Comparison of ENCODE assay signal across 9 mouse cellular contexts in genomic region chr9:50800985-50801384, GRCm38 (mm10). TPM values are rescaled to one million over a fixed set of nuclear protein-coding genes. Genes with fewer than 3 reads are reported as not detected.
DNase-seq lines count a peak whose midpoint lies in the region; ATAC-seq and TF ChIP-seq lines count a peak whose summit lies in the region.
"Had no signal": no experiment of that assay in that cellular context is flagged by ENCODE, and none has a peak within 500 bp of the region (broad histone marks: within the 10 kb centered on the region; RNA-seq: fewer than 3 reads in every experiment).

No protein-coding gene starts in this region.

- no peaks in the 10 kb centered on the region for H3K27me3 ChIP-seq in forebrain, embryonic 13.5 days
- H3K27me3 ChIP-seq in forebrain, embryonic 16.5 days (replicated peaks; ENCODE audit: control insufficient read depth, insufficient read depth, low read length): no peaks in the 10 kb centered on the region
- no peaks in the 10 kb centered on the region for H3K27me3 ChIP-seq in midbrain, embryonic 16.5 days (ENCODE audit: control insufficient read depth, insufficient read depth, low read depth, low read length)
- H3K27me3 ChIP-seq: limb, embryonic 12.5 days had no signal

- peak; percentile 51; the same call in 1 of the 2 replicates for ATAC-seq in forebrain, embryonic 13.5 days
- ATAC-seq in forebrain, embryonic 16.5 days: no peak
- ATAC-seq in midbrain, embryonic 16.5 days: no peak

- no peak overlapping the region for H3K27ac ChIP-seq in forebrain, embryonic 13.5 days
- H3K27ac ChIP-seq in forebrain, embryonic 16.5 days (ENCODE audit: low read length): no peak overlapping the region
- H3K27ac ChIP-seq in embryonic fibroblast, embryonic 13.5 days (ENCODE audit: insufficient read depth, low read length): no peak overlapping the region
- no peak overlapping the region for H3K27ac ChIP-seq in midbrain, embryonic 16.5 days (ENCODE audit: low read length)
- H3K27ac ChIP-seq: limb, embryonic 12.5 days had no signal

- peaks cover 71% of the 10 kb centered on the region for H3K36me3 ChIP-seq in forebrain, embryonic 13.5 days (ENCODE audit: poor library complexity, severe bottlenecking)
- H3K36me3 ChIP-seq in forebrain, embryonic 16.5 days (ENCODE audit: control insufficient read depth, insufficient read depth): peaks cover 9% of the 10 kb centered on the region; the same call in 1 of the 2 replicates
- H3K36me3 ChIP-seq in midbrain, embryonic 16.5 days (ENCODE audit: control insufficient read depth, insufficient read depth, low read length): peaks cover 25% of the 10 kb centered on the region

- H3K9me3 ChIP-seq in forebrain, embryonic 13.5 days (replicated peaks): no peaks in the 10 kb centered on the region
- H3K9me3 ChIP-seq in forebrain, embryonic 16.5 days (ENCODE audit: control insufficient read depth, low read length): no peaks in the 10 kb centered on the region
- H3K9me3 ChIP-seq in midbrain, embryonic 16.5 days (replicated peaks; ENCODE audit: control insufficient read depth, low read length, poor library complexity, severe bottlenecking): no peaks in the 10 kb centered on the region
- H3K9me3 ChIP-seq: limb, embryonic 12.5 days had no signal

- DNase-seq in 3T3-L1 (ENCODE audit: low read depth, low spot score): peak; percentile 66
- peak; percentile 47 for DNase-seq in T-cell, adult 2 months (ENCODE audit: low spot score)
- DNase-seq in layer of hippocampus, adult 9-11 months: peak; percentile 26
- peak; percentile 54 for DNase-seq in mesoderm, embryonic 11.5 days (ENCODE audit: low read depth, low spot score)

- no peak overlapping the region for H3K9ac ChIP-seq in forebrain, embryonic 13.5 days
- no peak overlapping the region for H3K9ac ChIP-seq in forebrain, embryonic 16.5 days (replicated peaks; ENCODE audit: low read depth, low read length)
- H3K9ac ChIP-seq in midbrain, embryonic 16.5 days (ENCODE audit: low read depth, low read length): no peak overlapping the region
- H3K9ac ChIP-seq: limb, embryonic 12.5 days had no signal

- WGBS in forebrain, embryonic 13.5 days: 73% methylated on average over 2 of the region's 2 CpGs
- 65% methylated on average over 2 of the region's 2 CpGs for WGBS in forebrain, embryonic 16.5 days
- 62% methylated on average over 2 of the region's 2 CpGs for WGBS in midbrain, embryonic 16.5 days

- no peak overlapping the region for H3K4me2 ChIP-seq in forebrain, embryonic 13.5 days
- H3K4me2 ChIP-seq in forebrain, embryonic 16.5 days (ENCODE audit: low read length): no peak overlapping the region
- no peak overlapping the region for H3K4me2 ChIP-seq in midbrain, embryonic 16.5 days (ENCODE audit: low read length)
- H3K4me2 ChIP-seq: limb, embryonic 12.5 days had no signal

- no peak for TF ChIP-seq POLR2A in embryonic fibroblast, embryonic 13.5 days (IDR thresholded peaks at IDR 0.05; ENCODE audit: low read depth, low read length)

- H3K4me3 ChIP-seq in forebrain, embryonic 13.5 days: no peak overlapping the region
- H3K4me3 ChIP-seq in forebrain, embryonic 16.5 days (replicated peaks; ENCODE audit: low read length): no peak overlapping the region
- H3K4me3 ChIP-seq in embryonic fibroblast, embryonic 13.5 days (ENCODE audit: insufficient read depth, low read length): no peak overlapping the region
- no peak overlapping the region for H3K4me3 ChIP-seq in midbrain, embryonic 16.5 days (ENCODE audit: low read depth, low read length)
- H3K4me3 ChIP-seq: limb, embryonic 12.5 days had no signal

- peak; percentile 69; the same call in 1 of the 2 replicates for TF ChIP-seq CTCF in embryonic fibroblast, embryonic 13.5 days (IDR thresholded peaks at IDR 0.05; ENCODE audit: borderline replicate concordance, insufficient read depth, low read length)

- no peaks in the 10 kb centered on the region for H3K4me1 ChIP-seq in forebrain, embryonic 13.5 days
- H3K4me1 ChIP-seq in forebrain, embryonic 16.5 days (replicated peaks; ENCODE audit: control insufficient read depth, insufficient read depth, low read length): no peaks in the 10 kb centered on the region
- H3K4me1 ChIP-seq in embryonic fibroblast, embryonic 13.5 days (ENCODE audit: control insufficient read depth, insufficient read depth, low read length): no peaks in the 10 kb centered on the region
- no peaks in the 10 kb centered on the region for H3K4me1 ChIP-seq in midbrain, embryonic 16.5 days (ENCODE audit: control insufficient read depth, insufficient read depth, low read length)
- H3K4me1 ChIP-seq: limb, embryonic 12.5 days had no signal

RNA-seq across cellular contexts. Expression of gene 1110032A03Rik, which starts 25.7 kb away (rescaled TPM):
- polyA plus RNA-seq in forebrain, embryonic 13.5 days (2015; fragmentation: Nextera tagmentation; extraction: Ambion mirVana): 44.2 and 47.1 TPM in 2 replicates
- polyA plus RNA-seq in forebrain, embryonic 16.5 days (2015; fragmentation: Nextera tagmentation; extraction: Ambion mirVana): 52.5 and 56.1 TPM in 2 replicates
- 21.3 and 27.1 TPM in 2 replicates for polyA plus RNA-seq in embryonic fibroblast, embryonic 13.5 days (2011; ENCODE audit: insufficient read length, low read depth, missing spikeins)
- 46.7 and 56.0 TPM in 2 replicates for polyA plus RNA-seq in midbrain, embryonic 16.5 days (2015; fragmentation: Nextera tagmentation; extraction: Ambion mirVana)

RNA-seq across cellular contexts. Expression of gene Alg9, which starts 26.2 kb away (rescaled TPM):
- 33.5 and 38.4 TPM in 2 replicates for polyA plus RNA-seq in forebrain, embryonic 13.5 days (2015; fragmentation: Nextera tagmentation; extraction: Ambion mirVana)
- polyA plus RNA-seq in forebrain, embryonic 16.5 days (2015; fragmentation: Nextera tagmentation; extraction: Ambion mirVana): 51.0 and 54.1 TPM in 2 replicates
- polyA plus RNA-seq in embryonic fibroblast, embryonic 13.5 days (2011; ENCODE audit: insufficient read length, low read depth, missing spikeins): 22.8 and 24.1 TPM in 2 replicates
- 57.2 and 61.5 TPM in 2 replicates for polyA plus RNA-seq in midbrain, embryonic 16.5 days (2015; fragmentation: Nextera tagmentation; extraction: Ambion mirVana)

RNA-seq across cellular contexts. Expression of gene Fdxacb1, which starts 32.9 kb away (rescaled TPM):
- 10.9 and 12.3 TPM in 2 replicates for polyA plus RNA-seq in forebrain, embryonic 13.5 days (2015; fragmentation: Nextera tagmentation; extraction: Ambion mirVana)
- 12.0 and 13.3 TPM in 2 replicates for polyA plus RNA-seq in forebrain, embryonic 16.5 days (2015; fragmentation: Nextera tagmentation; extraction: Ambion mirVana)
- 7.2 and 9.3 TPM in 2 replicates for polyA plus RNA-seq in embryonic fibroblast, embryonic 13.5 days (2011; ENCODE audit: insufficient read length, low read depth, missing spikeins)
- polyA plus RNA-seq in midbrain, embryonic 16.5 days (2015; fragmentation: Nextera tagmentation; extraction: Ambion mirVana): 10.7 and 11.7 TPM in 2 replicates

RNA-seq across cellular contexts. Expression of gene Ppp2r1b, which starts 44.1 kb away (rescaled TPM):
- 86.3 and 89.7 TPM in 2 replicates for polyA plus RNA-seq in forebrain, embryonic 13.5 days (2015; fragmentation: Nextera tagmentation; extraction: Ambion mirVana)
- polyA plus RNA-seq in forebrain, embryonic 16.5 days (2015; fragmentation: Nextera tagmentation; extraction: Ambion mirVana): 86.4 and 104 TPM in 2 replicates
- polyA plus RNA-seq in embryonic fibroblast, embryonic 13.5 days (2011; ENCODE audit: insufficient read length, low read depth, missing spikeins): 32.0 and 33.9 TPM in 2 replicates
- polyA plus RNA-seq in midbrain, embryonic 16.5 days (2015; fragmentation: Nextera tagmentation; extraction: Ambion mirVana): 38.8 and 42.7 TPM in 2 replicates

RNA-seq across cellular contexts. Expression of gene Hspb2, which starts 48.8 kb away (rescaled TPM):
- polyA plus RNA-seq in forebrain, embryonic 13.5 days (2015; fragmentation: Nextera tagmentation; extraction: Ambion mirVana): not detected in 2 replicates
- 0.81 and 0.96 TPM in 2 replicates for polyA plus RNA-seq in forebrain, embryonic 16.5 days (2015; fragmentation: Nextera tagmentation; extraction: Ambion mirVana)
- polyA plus RNA-seq in embryonic fibroblast, embryonic 13.5 days (2011; ENCODE audit: insufficient read length, low read depth, missing spikeins): 1.6 and 3.8 TPM in 2 replicates
- polyA plus RNA-seq in midbrain, embryonic 16.5 days (2015; fragmentation: Nextera tagmentation; extraction: Ambion mirVana): 0.84 and 0.91 TPM in 2 replicates
